Mouse (Mus musculus) ES-Bruce4 (cell line): ENCODE results near the gene Ets2. TPM values are rescaled to one million over a fixed set of nuclear protein-coding genes. Genes with fewer than 3 reads are reported as not detected.

ENCODE experiments used
- H3K27ac ChIP-seq: 2 replicates; pipeline ENCODE4 v1.5.1; 2012; ENCODE audit warnings: low read length, inconsistent platforms; ENCODE audit not compliant: insufficient read depth
- H3K27me3 ChIP-seq: 2 replicates; pipeline ENCODE4 v1.6.1; 2012; ENCODE audit warnings: mild to moderate bottlenecking, low read length, inconsistent platforms; ENCODE audit not compliant: control insufficient read depth, poor library complexity, insufficient read depth, severe bottlenecking
- H3K36me3 ChIP-seq: 2 replicates; pipeline ENCODE4 v1.6.1; 2012; ENCODE audit warnings: inconsistent platforms, mild to moderate bottlenecking, low read length, moderate library complexity; ENCODE audit not compliant: control insufficient read depth, poor library complexity, insufficient read depth, severe bottlenecking
- H3K4me1 ChIP-seq: one replicate; pipeline ENCODE4 v1.8.1; 2011; ENCODE audit warnings: low read length; ENCODE audit not compliant: control insufficient read depth, insufficient read depth
- H3K4me3 ChIP-seq: 2 replicates; pipeline ENCODE4 v1.5.1; 2011; ENCODE audit warnings: low read depth, mild to moderate bottlenecking, low read length
- H3K9ac ChIP-seq: 2 replicates; pipeline ENCODE4 v1.6.1; 2012; ENCODE audit warnings: low read depth, mild to moderate bottlenecking, inconsistent platforms; ENCODE audit not compliant: poor library complexity, severe bottlenecking
- H3K9me3 ChIP-seq: replicated peaks from 2 replicates; pipeline ENCODE4 v1.6.1; 2012; ENCODE audit warnings: mild to moderate bottlenecking, low read length, inconsistent platforms; ENCODE audit not compliant: control insufficient read depth, poor library complexity, insufficient read depth, severe bottlenecking
- CTCF ChIP-seq: IDR thresholded peaks from one replicate; pipeline ENCODE4 v1.8.1; 2011; ENCODE audit warnings: low read depth, low read length
- EP300 ChIP-seq: IDR thresholded peaks from 2 replicates; pipeline ENCODE4 v1.6.1; 2011; ENCODE audit warnings: low read depth, low read length; ENCODE audit not compliant: insufficient read depth
- POLR2A ChIP-seq: IDR thresholded peaks from one replicate; pipeline ENCODE4 v1.8.1; 2011; ENCODE audit warnings: low read length; ENCODE audit not compliant: insufficient read depth
- polyA plus RNA-seq: library from polyadenylated mRNA; stranded (reverse); fragments of >200 nt; gene quantifications from 2 replicates; pipeline ENCODE4 v1.2.4, GENCODE M21; 2011; ENCODE audit warnings: low read depth; ENCODE audit not compliant: missing spikeins, insufficient read depth, insufficient read length

Gene Ets2
- polyA plus RNA-seq, 1 experiment = 32.5 TPM

DNA sequence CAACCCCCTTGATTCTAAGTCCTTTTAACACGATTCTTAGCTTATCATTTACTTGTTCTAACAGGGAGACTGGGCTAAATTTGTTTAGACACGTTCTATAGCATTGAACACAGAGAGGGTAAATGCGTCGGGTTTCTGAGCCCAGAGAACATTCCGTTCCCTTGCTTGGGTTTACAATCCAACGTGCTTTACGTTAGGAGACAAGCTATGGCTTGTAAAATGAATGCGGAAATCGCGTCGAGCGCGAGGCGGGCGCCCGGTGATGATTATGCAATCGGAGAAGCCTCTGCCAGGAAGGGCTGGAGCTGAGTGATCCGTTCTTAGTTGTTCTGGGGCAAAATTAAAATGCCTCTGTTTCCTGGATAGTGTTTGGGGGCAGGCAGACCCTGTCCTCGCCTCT, 42.4 kb upstream of the Ets2 start:
- Histone ChIP-seq H3K27me3 (no peaks in the 10 kb centered on the region), H3K4me3 (no peak overlapping the region), H3K9ac (no peak overlapping the region), H3K36me3 (no peaks in the 10 kb centered on the region), H3K9me3 (no peaks in the 10 kb centered on the region), H3K4me1 (no peaks in the 10 kb centered on the region), H3K27ac (no peak overlapping the region)
- TF ChIP-seq EP300 = no peak
- TF ChIP-seq POLR2A = no peak
- no peak for TF ChIP-seq CTCF

GRCm38 (mm10) chr16:95660909-95661308, 41.0 kb upstream of the Ets2 start:
- Histone ChIP-seq H3K9ac (no peak overlapping the region), H3K27ac (no peak overlapping the region), H3K4me3 (no peak overlapping the region), H3K36me3 (no peaks in the 10 kb centered on the region), H3K9me3 (no peaks in the 10 kb centered on the region), H3K4me1 (no peaks in the 10 kb centered on the region), H3K27me3 (no peaks in the 10 kb centered on the region)
- no peak for TF ChIP-seq CTCF
- no peak for TF ChIP-seq POLR2A
- no peak for TF ChIP-seq EP300

- Histone ChIP-seq H3K36me3 (no peaks in the 10 kb centered on the region), H3K27me3 (no peaks in the 10 kb centered on the region), H3K9me3 (no peaks in the 10 kb centered on the region), H3K9ac (no peak overlapping the region), H3K27ac (no peak overlapping the region), H3K4me1 (no peaks in the 10 kb centered on the region), H3K4me3 (no peak overlapping the region)
- TF ChIP-seq POLR2A (no peak), CTCF (no peak), EP300 (no peak)
Observed at GRCm38 (mm10) chr16:95665472-95666131, 36.3 kb upstream of the Ets2 start.

DNA sequence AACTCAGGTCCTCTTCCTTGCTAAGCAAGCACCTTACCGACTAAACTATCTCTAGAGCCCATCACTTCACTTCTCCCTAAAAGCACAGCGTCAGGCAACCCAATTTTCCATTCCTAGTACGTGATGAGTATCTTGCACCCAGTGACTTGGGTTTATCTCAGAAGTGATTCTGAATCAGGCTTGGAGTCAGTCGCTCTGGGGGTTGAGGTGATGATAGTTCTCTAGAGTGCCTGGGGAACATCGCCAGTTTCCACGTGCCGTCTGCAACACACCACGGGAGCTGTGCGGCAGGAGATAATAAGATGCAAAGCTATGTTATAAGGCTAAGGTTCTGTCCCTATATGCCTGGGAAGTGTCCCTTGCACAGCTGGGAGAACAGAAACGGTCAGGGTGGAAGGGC, 35.6 kb upstream of the Ets2 start:
- H3K9ac ChIP-seq = no peak overlapping the region

DNA sequence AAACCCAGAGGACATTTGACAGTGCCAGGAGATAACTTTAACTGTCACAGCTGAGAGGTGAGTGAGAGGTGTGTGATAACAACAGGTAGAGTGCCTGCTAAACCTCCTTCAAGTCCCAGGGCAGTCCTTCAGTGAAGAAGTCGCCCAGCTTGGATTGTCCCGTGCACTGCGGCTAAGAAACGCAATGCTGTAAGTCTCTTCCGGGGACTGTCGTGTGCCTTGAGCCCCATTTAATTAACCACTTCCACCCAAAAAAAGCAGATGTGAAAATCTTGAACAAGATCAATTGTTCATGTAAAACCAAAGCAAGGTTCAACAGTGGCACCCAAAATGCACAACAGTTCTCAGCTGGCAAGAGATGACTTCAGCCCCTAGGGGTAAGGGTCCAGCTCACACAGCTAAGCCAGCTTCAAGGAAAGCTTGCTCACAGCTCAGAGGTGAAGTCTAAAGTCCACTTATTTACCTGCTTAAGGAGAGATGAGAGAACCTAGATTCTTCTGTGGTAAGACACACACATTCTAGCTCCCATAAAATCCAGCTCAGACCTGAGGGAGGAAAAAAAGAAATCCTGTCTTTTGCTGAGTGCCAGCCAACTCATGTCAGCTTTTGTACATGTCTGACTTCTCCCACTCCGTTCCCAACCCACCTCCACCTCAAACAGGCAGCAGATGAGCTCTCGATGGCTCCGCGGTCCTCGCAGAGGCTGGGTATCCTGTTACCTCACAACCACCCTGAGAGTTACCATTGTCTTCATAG, 34.3 kb upstream of the Ets2 start:
- TF ChIP-seq CTCF (no peak), EP300 (no peak), POLR2A (no peak)
- H3K27me3 ChIP-seq = no peaks in the 10 kb centered on the region

More for the DNA sequence above, 35.6 kb upstream of the Ets2 start:
- Histone ChIP-seq H3K27me3 (no peaks in the 10 kb centered on the region), H3K4me3 (no peak overlapping the region), H3K36me3 (no peaks in the 10 kb centered on the region), H3K27ac (no peak overlapping the region), H3K9me3 (no peaks in the 10 kb centered on the region), H3K4me1 (no peaks in the 10 kb centered on the region)
- TF ChIP-seq EP300 (no peak), CTCF (no peak), POLR2A (no peak)

More for the DNA sequence above, 34.3 kb upstream of the Ets2 start:
- Histone ChIP-seq H3K27ac (no peak overlapping the region), H3K9me3 (no peaks in the 10 kb centered on the region), H3K9ac (no peak overlapping the region), H3K4me1 (no peaks in the 10 kb centered on the region), H3K4me3 (no peak overlapping the region), H3K36me3 (no peaks in the 10 kb centered on the region)
